Mouse (Mus musculus) cerebellum, adult (tissue): ENCODE measurements at regions not wholly inside any gene's neighbourhood (a gene's known extent, or its start where the extent isn't known, plus 50 kb on each side); places are given as distances from the start of the nearest gene placed in this dataset.

Experiments
- ATAC-seq: cut with Nextera tagmentation; 2 replicates; pipeline ENCODE4 v1.9.2; 2017; ENCODE audit warnings: mild to moderate bottlenecking, moderate library complexity, mixed read lengths; ENCODE audit not compliant: insufficient number of reproducible peaks, low FRiP score, low TSS enrichment

DNA sequence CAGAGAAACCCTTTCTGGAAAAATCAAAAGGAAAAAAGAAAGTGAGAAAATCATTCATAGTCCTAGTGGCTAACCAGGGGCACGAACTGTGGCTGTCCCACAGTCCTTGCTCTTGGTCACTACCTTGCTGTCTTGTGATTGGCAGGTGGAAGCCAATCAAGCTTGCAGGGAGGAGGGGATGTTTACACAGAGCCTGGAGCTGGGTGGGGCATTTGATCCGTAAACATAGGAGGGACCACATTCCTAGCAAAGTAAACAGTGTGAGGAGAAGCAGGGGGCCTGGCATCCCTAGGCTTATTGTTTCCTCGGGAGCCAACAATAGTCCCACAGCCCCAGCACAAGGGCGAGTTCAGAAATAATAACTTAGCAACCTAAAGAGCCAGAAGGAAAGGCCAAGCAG is 466.5 kb upstream of the Gm10131 start:
- no peak for ATAC-seq

DNA sequence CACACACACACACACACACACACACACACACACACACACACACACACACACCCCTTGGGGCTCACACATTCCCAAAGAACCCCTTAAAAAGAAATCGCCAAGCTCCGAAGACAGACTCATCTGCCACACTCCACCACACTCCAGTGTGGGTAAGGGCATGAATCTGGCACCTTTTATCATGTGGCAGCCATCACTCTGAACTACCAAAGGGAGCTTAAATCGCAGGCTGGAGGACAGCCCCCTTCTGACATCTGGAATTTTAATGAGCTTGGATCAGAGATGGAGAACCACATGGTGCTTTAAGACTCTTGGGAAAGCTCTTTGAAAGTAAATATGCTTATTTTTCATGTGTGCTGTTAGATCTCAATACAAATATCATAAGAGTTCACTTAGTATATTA is 462.5 kb upstream of the Gm10131 start:
- no peak for ATAC-seq

GRCm38 (mm10) chr8:34573007-34573881 is 461.7 kb upstream of the Gm10131 start:
- no peak for ATAC-seq

- ATAC-seq: no peak
These were observed 460.2 kb upstream of the Gm10131 start for GRCm38 (mm10) chr8:34571736-34572135.

- no peak for ATAC-seq
These were observed 450.7 kb upstream of the Gm10131 start for GRCm38 (mm10) chr8:34562278-34562677.

GRCm38 (mm10) chr8:34549786-34550185 is 438.2 kb upstream of the Gm10131 start:
- ATAC-seq: no peak

- no peak for ATAC-seq
These were observed 435.3 kb upstream of the Gm10131 start for GRCm38 (mm10) chr8:34546815-34547214.

- no peak for ATAC-seq
These were observed 431.0 kb upstream of the Gm10131 start for GRCm38 (mm10) chr8:34542361-34543038.

DNA sequence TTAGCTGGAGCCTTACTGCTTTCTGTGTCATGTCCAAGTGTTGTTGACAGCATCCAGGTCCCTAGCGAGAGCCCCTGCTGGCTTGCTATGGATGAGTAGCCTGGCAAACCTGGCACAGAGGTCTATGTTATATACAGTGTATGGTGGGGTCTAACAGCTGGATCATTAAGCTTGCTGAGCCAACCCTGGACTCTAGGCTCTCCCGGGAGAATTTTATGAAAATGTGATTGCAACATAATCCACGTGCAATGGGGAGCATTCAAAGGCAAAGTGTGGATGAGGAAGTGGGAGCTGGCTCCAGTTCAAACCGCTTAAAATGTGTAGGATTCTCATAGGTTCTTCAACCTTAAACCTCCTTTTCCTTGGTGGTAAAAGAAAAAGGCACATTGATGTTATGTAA is 427.7 kb upstream of the Gm10131 start:
- ATAC-seq: no peak

GRCm38 (mm10) chr8:34535434-34535833 is 423.9 kb upstream of the Gm10131 start:
- no peak for ATAC-seq

DNA sequence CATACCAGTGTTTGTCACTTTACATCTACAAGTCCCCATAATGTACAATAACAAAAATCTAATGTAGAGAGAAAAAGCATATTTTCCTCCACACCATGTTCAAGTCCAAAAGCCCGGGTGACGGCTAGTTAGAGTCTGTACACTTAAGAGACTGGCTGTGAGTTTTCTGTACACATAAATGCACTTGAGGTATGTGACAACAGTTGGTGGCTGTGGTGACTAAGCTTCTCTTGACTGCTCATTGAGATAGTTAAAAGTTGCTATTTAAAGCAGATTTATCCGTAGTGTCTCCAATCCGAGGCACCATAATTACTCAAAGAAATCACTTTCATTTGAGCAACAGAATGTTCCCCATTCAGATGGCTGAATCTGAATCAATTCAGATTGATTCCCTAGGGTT is 421.9 kb upstream of the Gm10131 start:
- ATAC-seq: no peak

GRCm38 (mm10) chr8:34530896-34531679 is 419.6 kb upstream of the Gm10131 start:
- no peak for ATAC-seq

DNA sequence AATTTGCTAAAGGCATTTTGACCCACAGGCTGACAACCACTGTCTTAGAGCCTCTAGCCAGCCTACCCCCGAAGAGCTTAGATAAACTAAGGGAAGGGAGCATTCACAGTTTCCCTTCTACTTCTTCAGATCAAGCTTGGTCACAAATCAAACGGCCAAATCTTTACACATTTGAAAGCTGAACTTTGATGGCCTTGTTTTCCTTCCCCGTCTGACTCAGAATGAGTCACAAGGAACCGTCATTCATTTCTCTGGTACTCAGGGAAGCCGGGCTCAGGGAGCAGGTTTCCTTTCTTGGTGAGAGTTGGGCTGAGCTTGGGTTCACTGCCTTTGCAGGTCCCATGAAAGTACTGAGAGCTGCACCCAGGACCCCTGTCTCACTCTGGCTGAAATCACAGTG is 418.5 kb upstream of the Gm10131 start:
- ATAC-seq: no peak

DNA sequence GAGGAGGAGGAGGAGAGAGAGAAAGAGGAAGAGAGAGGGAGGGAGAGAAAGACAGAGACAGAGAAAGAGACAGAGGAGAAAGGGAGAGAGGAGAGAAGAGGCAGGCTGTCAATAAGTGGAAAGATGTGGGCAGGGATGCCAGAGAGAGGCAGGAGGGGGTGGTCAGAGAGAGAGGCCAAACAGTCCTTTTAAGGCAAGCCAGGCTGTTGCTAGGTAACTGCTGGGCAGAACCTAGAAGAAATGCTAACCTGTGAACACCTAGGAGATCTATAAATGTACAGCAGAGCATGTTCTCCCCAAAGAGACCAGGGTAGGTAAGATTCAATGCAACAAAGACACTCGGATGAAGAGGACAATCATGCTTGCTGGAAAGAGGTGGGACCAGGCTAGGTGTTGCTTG is 417.9 kb upstream of the Gm10131 start:
- ATAC-seq: no peak

- ATAC-seq: no peak
These were observed 416.7 kb upstream of the Gm10131 start for GRCm38 (mm10) chr8:34528213-34528612.

DNA sequence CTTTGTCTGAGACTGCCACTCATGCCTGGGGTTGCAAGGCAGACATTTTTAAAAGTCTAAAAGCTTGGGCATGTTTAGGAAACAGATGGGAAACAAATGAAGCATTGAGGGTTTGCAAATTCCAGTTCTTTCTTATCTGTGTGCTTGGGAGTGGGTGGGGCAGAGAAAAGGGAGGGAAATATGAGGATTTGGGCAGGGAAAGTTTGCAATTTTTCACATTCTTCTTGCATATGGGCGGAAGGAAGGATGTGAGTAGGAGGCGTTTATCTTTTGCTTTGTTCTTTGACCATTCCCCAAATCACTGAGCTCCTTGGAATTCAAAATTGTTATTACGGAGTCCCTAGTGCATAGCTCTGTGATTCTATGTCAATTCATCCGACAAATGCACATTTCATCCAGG is 413.7 kb upstream of the Gm10131 start:
- no peak for ATAC-seq

DNA sequence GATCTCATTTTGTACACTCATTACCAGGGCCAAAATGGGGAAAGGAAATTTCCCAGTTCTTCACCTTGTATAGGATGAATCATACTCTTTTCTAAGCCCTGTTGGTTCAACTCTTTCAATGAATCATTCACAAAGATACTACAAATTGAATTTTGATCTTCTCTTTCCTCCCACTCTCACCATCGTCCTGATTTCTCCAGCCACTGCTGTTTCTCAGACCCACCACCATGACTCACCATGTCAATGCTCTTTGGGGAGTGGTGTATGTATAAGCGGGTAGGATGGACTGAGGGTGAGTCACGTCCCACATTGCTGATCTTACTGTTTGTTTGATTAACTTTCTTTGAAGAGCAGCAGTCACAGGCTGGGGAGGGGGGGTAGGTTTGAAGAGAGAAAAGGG is 412.3 kb upstream of the Gm10131 start:
- no peak for ATAC-seq

GRCm38 (mm10) chr8:34521316-34521715 is 409.8 kb upstream of the Gm10131 start:
- no peak for ATAC-seq

DNA sequence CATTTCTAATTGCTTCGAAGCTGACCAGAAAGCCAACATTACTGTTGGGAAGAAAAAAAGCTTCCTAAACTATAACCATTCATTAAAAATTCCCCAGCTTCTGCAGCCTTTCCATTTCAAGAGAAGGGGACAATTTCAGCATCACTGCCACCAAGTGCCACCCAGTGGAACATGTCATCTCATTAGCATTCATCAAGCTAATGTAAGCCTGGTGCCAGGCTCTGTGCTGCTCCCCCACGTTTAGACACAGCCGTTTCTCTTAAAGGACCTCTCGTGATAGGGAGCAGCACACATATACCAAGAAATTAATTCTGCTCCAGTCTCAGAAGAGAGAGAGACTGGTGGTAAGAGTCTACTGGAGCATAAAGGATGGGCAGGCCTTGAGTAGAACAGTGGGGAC is 409.1 kb upstream of the Gm10131 start:
- no peak for ATAC-seq

- no peak for ATAC-seq
These were observed 402.0 kb upstream of the Gm10131 start for GRCm38 (mm10) chr8:34513459-34514090.
